Mouse (Mus musculus) megakaryocyte, embryonic 14.5 days (primary cell): ENCODE measurements around the gene Agpat2. TPM values are rescaled to one million over a fixed set of nuclear protein-coding genes. Genes with fewer than 3 reads are reported as not detected.

Experiments
- H3K27me3 ChIP-seq: replicated peaks from 2 replicates; pipeline ENCODE3; 2012; ENCODE audit warnings: inconsistent platforms
- H3K36me3 ChIP-seq: replicated peaks from 2 replicates; pipeline ENCODE3; 2012; ENCODE audit warnings: low read length, inconsistent platforms, mixed read lengths
- H3K4me1 ChIP-seq: 2 replicates; pipeline ENCODE4 v1.6.1; 2012; ENCODE audit warnings: inconsistent platforms
- H3K4me3 ChIP-seq: replicated peaks from 2 replicates; pipeline ENCODE3; 2012; ENCODE audit warnings: moderate library complexity, mild to moderate bottlenecking, inconsistent platforms
- H3K9me3 ChIP-seq: 2 replicates; pipeline ENCODE4 v1.6.1; 2012; ENCODE audit warnings: inconsistent platforms
- FLI1 ChIP-seq: IDR thresholded peaks from 2 replicates; pipeline ENCODE4 v1.6.1; 2012; ENCODE audit warnings: low read length, inconsistent platforms, mixed read lengths
- GATA1 ChIP-seq: IDR thresholded peaks from 3 replicates; pipeline ENCODE4 v1.6.1; 2012; ENCODE audit warnings: mixed read lengths, low read length, inconsistent platforms, borderline replicate concordance
- polyA plus RNA-seq: library from polyadenylated mRNA; stranded (reverse); fragments of >175 nt; gene quantifications from 2 replicates; pipeline ENCODE4 v1.2.3, GENCODE M21; 2012; ENCODE audit warnings: low replicate concordance; ENCODE audit not compliant: insufficient read depth

Gene Agpat2
- 34.1 and 41.8 TPM in 2 replicates for polyA plus RNA-seq

DNA sequence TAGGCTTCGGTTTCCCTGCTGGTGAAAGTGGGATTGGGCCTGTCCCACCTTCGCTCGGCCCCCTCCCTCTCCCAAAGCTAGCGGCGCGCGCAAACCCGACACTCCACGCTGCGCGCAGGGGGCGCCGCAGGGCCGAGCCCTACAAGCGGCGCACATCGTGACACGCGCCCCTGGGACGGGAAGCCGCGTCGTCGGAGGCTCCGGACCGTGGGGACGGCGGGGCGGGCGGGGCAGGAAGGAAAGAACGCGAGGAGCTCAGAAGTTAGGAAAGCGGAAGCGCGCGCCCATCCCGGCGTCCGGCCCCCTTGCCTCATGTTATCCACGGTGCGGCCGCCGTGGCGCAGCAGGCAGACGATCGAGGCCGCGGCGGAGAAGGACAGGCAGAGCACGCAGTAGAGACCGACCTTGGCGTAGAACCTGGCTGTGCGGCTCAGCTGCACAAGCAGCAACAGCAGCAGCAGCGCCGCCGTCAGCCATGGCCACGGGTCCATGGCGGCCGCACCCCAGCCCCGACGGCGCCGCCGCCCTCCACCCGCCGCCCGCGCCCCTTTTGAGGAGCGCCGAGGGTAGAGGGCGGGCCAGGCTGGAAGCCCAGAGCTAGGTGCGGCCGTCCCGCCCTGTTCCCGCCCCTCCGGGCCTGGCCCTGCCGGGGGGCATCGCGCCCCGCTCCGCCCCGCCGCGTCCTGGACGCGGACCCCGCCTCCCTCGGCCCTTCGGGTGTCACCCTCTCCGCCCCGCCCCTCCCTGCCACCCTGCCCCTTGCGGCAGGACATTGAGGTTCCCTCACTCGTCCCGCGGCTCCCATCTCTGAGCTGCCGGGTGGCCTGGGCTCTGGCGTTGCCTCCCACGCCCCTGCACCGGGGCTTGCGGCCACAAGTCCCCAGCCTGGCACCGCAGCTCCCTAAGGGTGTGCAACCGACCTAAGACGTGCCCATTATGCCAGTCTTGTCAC lies at the start of gene Agpat2:
Gene Agpat2, minus strand, starts transcription at position 698 of the 952 bp plus-strand sequence.
- peaks cover 81% of the 10 kb centered on the region for H3K4me1 ChIP-seq

DNA sequence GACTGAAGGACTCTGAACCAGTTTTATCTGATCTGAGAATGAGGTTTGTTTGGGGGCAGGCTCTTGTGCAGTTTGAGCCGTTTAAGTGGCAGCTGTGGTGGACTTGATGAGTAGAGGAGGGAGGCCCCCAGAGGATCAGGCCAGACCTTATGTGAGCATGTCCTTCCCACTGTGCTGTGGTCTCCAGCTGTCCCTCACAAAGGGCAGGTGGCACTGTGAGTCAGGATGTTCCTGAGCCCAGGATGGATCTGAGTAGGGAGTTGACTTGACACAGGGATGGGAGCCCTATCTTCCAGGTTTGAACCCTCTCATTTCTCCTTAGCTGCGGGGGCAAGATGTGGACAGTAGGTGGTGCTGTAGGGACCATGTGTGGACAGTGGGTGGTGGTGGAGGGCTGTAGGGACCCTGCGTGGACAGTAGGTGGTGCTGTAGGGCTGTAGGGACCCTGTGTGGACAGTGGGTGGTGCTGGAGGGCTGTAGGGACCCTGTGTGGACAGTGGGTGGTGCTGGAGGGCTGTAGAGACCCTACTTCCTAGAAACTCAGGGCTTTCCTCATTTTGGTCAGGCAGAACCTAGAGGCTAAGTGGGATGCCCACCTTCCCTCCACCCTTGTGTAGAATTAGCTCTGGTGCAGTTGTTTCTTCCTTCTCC lies 42.6 kb upstream of the Agpat2 start:
- peaks cover 1% of the 10 kb centered on the region for H3K27me3 ChIP-seq
- no peaks in the 10 kb centered on the region for H3K36me3 ChIP-seq
- no peak overlapping the region for H3K4me3 ChIP-seq
- no peak for TF ChIP-seq FLI1
- TF ChIP-seq GATA1 = no peak
- peaks cover 56% of the 10 kb centered on the region for H3K4me1 ChIP-seq
- H3K9me3 ChIP-seq = no peaks in the 10 kb centered on the region

More for the DNA sequence above, at the start of gene Agpat2:
- Histone ChIP-seq H3K27me3 (peaks cover 27% of the 10 kb centered on the region), H3K4me3 (peak within 1 kb of the TSS; percentile 99), H3K9me3 (no peaks in the 10 kb centered on the region), H3K36me3 (no peaks in the 10 kb centered on the region)
- no peak for TF ChIP-seq GATA1
- TF ChIP-seq FLI1 = no peak

GRCm38 (mm10) chr2:26643942-26644341 lies 39.7 kb upstream of the Agpat2 start:
- no peak for TF ChIP-seq GATA1
- TF ChIP-seq FLI1 = no peak

GRCm38 (mm10) chr2:26641006-26641647 lies 36.9 kb upstream of the Agpat2 start:
- Histone ChIP-seq H3K9me3 (no peaks in the 10 kb centered on the region), H3K36me3 (peaks cover 28% of the 10 kb centered on the region), H3K4me1 (peaks cover 65% of the 10 kb centered on the region), H3K27me3 (peaks cover 1% of the 10 kb centered on the region), H3K4me3 (peak overlapping the region; percentile 98)
- TF ChIP-seq GATA1 = no peak
- no peak for TF ChIP-seq FLI1

More at GRCm38 (mm10) chr2:26643942-26644341, 39.7 kb upstream of the Agpat2 start:
- H3K27me3 ChIP-seq = peaks cover 1% of the 10 kb centered on the region
- H3K4me3 ChIP-seq = no peak overlapping the region
- H3K4me1 ChIP-seq = peaks cover 57% of the 10 kb centered on the region
- H3K9me3 ChIP-seq = no peaks in the 10 kb centered on the region
- H3K36me3 ChIP-seq = peaks cover 1% of the 10 kb centered on the region

DNA sequence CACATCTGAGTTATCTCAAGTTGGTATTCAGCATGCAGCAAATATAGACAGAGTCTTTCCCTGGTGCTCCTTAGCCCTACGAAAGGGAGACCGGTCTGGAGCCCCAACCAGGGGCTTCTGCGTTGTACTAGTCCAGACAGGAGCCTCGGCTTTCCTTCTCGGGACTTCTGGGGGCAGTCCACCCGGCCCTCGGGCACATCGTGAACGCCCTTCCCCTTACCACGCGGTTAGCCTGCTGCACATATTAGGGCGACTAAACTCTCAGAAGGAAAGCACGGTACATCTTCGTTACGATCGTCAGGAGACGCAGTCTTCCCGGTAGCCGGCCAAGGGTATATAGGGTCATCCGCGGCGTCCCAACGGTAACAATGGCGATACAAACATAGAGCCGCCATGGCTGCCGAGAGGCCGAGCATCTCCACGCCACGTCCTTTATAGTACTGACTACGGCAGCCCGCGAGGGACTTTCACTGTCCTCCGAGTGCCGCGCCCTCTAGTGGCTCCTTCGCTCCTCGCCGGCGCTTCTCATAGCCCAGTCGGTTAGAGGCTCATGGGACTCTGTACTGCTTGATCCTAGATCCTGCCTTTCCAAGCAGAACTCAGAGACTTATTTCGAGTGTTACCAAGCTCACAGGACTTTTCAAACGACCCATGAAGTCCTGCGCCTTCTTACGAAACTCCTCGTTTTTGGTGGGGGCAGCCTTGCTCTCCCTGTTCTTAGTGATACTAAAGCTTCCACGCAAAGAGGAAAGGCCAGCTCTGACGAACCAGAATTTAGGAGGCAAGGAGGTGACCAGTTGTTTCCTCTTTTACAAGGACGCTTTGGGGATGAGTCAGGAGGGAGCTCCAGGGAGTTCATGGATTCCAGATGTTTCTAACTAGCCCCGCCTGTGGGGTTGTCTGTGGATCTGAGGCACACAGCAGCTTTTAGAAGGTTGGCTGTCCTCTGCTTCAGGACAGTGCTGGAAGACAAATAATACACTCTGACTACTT lies 35.9 kb upstream of the Agpat2 start:
- Histone ChIP-seq H3K4me1 (peaks cover 75% of the 10 kb centered on the region), H3K4me3 (peak overlapping the region; percentile 98), H3K9me3 (no peaks in the 10 kb centered on the region), H3K36me3 (peaks cover 38% of the 10 kb centered on the region), H3K27me3 (no peaks in the 10 kb centered on the region)
- TF ChIP-seq GATA1 = no peak
- no peak for TF ChIP-seq FLI1

- Histone ChIP-seq H3K4me3 (peak overlapping the region; percentile 92), H3K27me3 (no peaks in the 10 kb centered on the region), H3K36me3 (peaks cover 49% of the 10 kb centered on the region), H3K9me3 (no peaks in the 10 kb centered on the region), H3K4me1 (peaks cover 77% of the 10 kb centered on the region)
- TF ChIP-seq FLI1 = no peak
These were observed 34.9 kb upstream of the Agpat2 start for GRCm38 (mm10) chr2:26639083-26639482.

DNA sequence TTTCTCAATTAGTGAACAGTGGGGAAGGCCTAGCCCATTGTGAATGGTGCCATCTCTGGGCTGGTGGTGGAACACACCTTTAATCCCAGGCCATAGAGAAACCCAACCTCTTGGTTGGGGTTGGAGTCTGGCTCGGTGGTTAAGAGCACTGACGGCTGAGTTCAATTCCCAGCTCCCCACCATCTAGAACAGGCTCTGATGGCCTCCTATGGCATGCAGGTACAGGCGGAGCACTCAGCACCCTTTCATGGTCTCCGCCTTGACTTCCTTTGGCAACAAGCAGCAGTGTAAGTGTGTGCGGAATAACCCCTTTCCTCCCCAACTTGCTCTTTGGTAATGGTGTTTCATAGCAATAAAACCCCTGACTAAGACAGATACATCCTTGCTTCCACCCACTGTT lies 34.4 kb upstream of the Agpat2 start:
- TF ChIP-seq FLI1 = no peak
- no peak for TF ChIP-seq GATA1
- Histone ChIP-seq H3K9me3 (no peaks in the 10 kb centered on the region), H3K4me3 (peak overlapping the region; percentile 92), H3K27me3 (no peaks in the 10 kb centered on the region), H3K4me1 (peaks cover 77% of the 10 kb centered on the region), H3K36me3 (peaks cover 54% of the 10 kb centered on the region)

DNA sequence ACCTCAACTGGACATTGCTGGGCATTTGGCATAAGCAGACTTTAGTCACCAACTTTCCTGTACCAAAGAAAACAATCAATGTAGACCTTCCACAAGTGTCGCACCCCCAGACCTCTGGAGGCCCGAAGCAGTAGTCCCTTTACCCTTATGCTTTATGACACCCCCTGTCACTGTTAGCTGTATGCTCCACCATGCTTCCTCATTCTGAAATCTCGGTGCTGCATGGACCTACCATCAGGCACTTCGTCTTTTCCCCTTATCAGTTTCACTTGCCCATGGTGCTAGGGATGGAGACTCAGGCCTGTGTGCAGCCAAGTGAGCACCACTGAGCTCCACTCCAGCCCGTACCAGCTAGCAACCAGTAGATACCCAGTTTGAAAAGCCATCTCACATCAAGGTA lies 33.8 kb upstream of the Agpat2 start:
- peaks cover 79% of the 10 kb centered on the region for H3K4me1 ChIP-seq
- peaks cover 58% of the 10 kb centered on the region for H3K36me3 ChIP-seq
- H3K4me3 ChIP-seq = peak overlapping the region; percentile 92
- no peaks in the 10 kb centered on the region for H3K27me3 ChIP-seq
- TF ChIP-seq FLI1 (no peak), GATA1 (no peak)
- H3K9me3 ChIP-seq = no peaks in the 10 kb centered on the region
